Mouse (Mus musculus): ENCODE measurements around the gene Smarcc2. TPM values are rescaled to one million over a fixed set of nuclear protein-coding genes. Genes with fewer than 3 reads are reported as not detected.

The Smarcc2 gene
- polyA plus RNA-seq, 1 experiment = 19.5 TPM

DNA sequence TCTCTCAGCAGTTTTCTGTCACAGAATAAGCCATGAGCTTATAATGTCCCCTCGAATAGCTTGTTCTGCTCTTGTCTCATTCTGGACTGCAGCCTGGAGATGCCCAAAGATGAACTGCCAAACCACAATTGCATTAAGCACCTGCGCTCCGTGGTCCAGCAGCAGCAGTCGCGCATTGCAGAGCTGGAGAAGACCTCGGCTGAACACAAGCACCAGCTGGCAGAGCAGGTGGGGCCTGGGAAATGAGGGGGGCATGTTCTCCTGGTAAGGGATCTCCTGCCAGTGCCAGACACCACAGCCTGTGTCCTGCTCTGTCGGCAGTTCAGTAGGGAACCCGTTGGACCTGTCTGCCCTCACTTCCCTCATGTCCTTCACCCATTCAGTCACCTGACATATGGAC lies 22.7 kb upstream of the Smarcc2 start:
- H3K36me3 ChIP-seq (ENCODE audit: control insufficient read depth) = peaks cover 67% of the 10 kb centered on the region
- H3K27me3 ChIP-seq (ENCODE audit: control insufficient read depth) = no peaks in the 10 kb centered on the region
- H3K4me1 ChIP-seq (ENCODE audit: control insufficient read depth) = no peaks in the 10 kb centered on the region; the same call in 1 of the 2 replicates
- TF ChIP-seq GATA1 (IDR thresholded peaks at IDR 0.05; ENCODE audit: low read length) (no peak), TAL1 (IDR thresholded peaks at IDR 0.05; ENCODE audit: low read length) (no peak)
- H3K4me3 ChIP-seq (replicated peaks) = no peak overlapping the region
- no peaks in the 10 kb centered on the region for H3K9me3 ChIP-seq (ENCODE audit: control insufficient read depth, low read length)

DNA sequence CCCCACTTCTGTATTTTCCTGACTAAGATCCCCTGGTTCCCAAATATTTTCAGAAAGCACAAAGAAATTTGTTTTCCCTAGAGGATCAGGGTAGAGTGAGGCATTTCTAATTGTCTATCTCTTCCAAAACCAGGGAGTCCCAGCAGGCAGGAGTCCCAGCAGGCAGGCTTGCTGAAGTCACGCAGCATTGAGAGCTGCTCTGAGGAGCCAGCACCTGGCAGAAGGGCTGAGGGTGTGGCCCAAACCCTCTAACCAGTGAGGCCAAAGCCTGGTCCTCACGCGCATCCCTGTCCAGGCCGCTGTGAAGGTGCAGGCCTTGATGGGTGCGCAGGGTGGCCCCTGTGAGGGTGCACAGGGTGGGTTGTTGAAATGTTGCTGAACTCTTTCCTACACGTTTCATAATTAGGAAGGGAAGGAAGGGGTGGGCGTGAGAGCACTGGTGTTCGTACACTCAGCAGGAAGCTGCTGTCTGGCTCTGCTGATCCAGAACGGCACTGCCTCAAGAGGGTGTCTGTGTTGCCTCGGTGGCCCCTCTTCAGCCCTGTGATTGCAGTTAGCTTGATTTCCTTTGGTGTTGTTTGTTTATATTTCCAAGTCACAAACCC lies 20.3 kb upstream of the Smarcc2 start:
- no peak overlapping the region for H3K4me3 ChIP-seq (replicated peaks)
- no peaks in the 10 kb centered on the region for H3K27me3 ChIP-seq (ENCODE audit: control insufficient read depth)
- peaks cover 65% of the 10 kb centered on the region for H3K36me3 ChIP-seq (ENCODE audit: control insufficient read depth)
- no peaks in the 10 kb centered on the region for H3K9me3 ChIP-seq (ENCODE audit: control insufficient read depth, low read length)
- no peak for TF ChIP-seq GATA1 (IDR thresholded peaks at IDR 0.05; ENCODE audit: low read length)
- TF ChIP-seq TAL1 (IDR thresholded peaks at IDR 0.05; ENCODE audit: low read length) = no peak
- no peaks in the 10 kb centered on the region; the same call in 1 of the 2 replicates for H3K4me1 ChIP-seq (ENCODE audit: control insufficient read depth)

DNA sequence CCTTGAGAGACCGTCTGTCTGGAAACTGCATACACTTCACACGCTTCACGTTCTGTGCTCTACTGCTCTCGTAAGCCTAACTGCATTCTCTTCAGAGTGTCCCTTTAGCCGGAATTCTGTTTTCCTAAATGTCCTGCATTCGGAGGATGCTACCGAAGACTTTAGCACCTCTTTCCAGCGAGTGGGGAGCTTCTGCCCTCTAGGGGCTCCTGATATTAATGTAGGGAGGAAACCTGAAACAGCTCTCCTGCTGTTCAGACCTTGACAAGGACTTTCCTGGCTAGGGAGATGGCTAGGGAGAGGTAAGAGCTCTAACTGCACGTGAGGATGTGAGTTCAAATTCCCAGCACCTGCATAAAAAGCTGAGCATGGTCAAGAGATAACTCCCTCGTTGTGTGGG lies 18.6 kb upstream of the Smarcc2 start:
- H3K27me3 ChIP-seq (ENCODE audit: control insufficient read depth) = no peaks in the 10 kb centered on the region
- peaks cover 57% of the 10 kb centered on the region for H3K36me3 ChIP-seq (ENCODE audit: control insufficient read depth)
- no peak overlapping the region for H3K4me3 ChIP-seq (replicated peaks)
- no peak for TF ChIP-seq GATA1 (IDR thresholded peaks at IDR 0.05; ENCODE audit: low read length)
- TF ChIP-seq TAL1 (IDR thresholded peaks at IDR 0.05; ENCODE audit: low read length) = no peak
- no peaks in the 10 kb centered on the region for H3K9me3 ChIP-seq (ENCODE audit: control insufficient read depth, low read length)
- no peaks in the 10 kb centered on the region for H3K4me1 ChIP-seq (ENCODE audit: control insufficient read depth)

DNA sequence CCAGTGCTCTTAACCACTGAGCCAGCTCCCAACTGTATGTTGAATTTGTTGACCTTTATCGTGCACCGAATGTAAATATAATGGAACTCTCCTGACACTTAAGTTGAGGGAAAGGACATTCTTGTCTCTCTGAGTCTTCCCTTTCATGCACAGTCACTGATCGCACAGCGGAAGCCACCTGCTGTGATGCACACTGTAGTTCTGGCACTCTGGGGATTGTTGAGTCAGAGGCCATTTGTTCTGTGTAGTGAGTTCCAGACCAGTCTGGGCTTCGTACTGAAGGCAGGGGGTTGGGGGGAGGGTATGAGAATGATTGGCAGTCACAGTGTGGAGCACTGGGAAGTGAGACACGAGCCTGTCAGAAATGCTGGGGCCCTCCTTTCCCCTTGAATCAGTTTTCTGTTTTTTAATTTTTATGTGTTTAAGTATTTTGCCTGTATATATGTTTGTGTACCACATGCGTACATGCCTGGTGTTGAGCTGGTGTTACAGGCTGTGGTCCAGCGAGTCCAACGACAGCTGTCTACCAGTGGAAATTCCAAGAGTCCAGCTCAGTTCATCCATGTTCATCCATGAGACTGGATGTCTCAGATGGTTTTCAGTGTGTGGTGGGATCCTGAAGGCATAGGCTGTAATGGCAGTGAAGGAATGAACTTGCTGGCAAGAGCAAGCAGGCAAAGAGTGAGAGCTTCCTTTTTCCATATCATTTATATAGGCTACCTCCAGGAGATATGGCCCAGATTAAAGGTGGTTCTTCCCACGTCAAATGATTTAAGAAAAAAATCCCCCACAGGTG lies 17.5 kb upstream of the Smarcc2 start:
- peaks cover 46% of the 10 kb centered on the region for H3K36me3 ChIP-seq (ENCODE audit: control insufficient read depth)
- no peaks in the 10 kb centered on the region for H3K4me1 ChIP-seq (ENCODE audit: control insufficient read depth)
- no peak overlapping the region for H3K4me3 ChIP-seq (replicated peaks)
- H3K27me3 ChIP-seq (ENCODE audit: control insufficient read depth) = no peaks in the 10 kb centered on the region
- no peak for TF ChIP-seq GATA1 (IDR thresholded peaks at IDR 0.05; ENCODE audit: low read length)
- TF ChIP-seq TAL1 (IDR thresholded peaks at IDR 0.05; ENCODE audit: low read length) = no peak
- no peaks in the 10 kb centered on the region for H3K9me3 ChIP-seq (ENCODE audit: control insufficient read depth, low read length)

DNA sequence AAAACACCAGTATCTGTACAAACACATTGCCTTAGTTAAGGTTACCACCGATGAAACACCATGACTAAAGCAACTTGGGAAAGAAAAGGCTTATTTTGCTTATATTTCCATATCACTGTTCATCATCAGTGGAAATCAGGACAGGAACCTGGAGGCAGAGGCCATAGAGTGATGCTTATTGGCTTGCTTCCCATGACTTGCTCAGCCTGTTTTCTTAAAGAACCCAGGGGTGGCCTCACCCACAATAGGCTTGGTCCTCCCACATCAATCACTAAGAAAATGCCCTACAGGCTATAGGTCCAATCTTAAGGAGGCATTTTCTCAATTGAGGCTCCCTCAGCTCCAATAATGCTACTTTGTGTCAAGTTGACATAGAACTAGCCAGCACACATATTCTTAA lies 16.3 kb upstream of the Smarcc2 start:
- Histone ChIP-seq H3K36me3 (ENCODE audit: control insufficient read depth) (peaks cover 36% of the 10 kb centered on the region), H3K4me3 (replicated peaks) (no peak overlapping the region), H3K4me1 (ENCODE audit: control insufficient read depth) (no peaks in the 10 kb centered on the region), H3K9me3 (ENCODE audit: control insufficient read depth, low read length) (no peaks in the 10 kb centered on the region), H3K27me3 (ENCODE audit: control insufficient read depth) (no peaks in the 10 kb centered on the region)
- TF ChIP-seq TAL1 (IDR thresholded peaks at IDR 0.05; ENCODE audit: low read length) (no peak), GATA1 (IDR thresholded peaks at IDR 0.05; ENCODE audit: low read length) (no peak)

DNA sequence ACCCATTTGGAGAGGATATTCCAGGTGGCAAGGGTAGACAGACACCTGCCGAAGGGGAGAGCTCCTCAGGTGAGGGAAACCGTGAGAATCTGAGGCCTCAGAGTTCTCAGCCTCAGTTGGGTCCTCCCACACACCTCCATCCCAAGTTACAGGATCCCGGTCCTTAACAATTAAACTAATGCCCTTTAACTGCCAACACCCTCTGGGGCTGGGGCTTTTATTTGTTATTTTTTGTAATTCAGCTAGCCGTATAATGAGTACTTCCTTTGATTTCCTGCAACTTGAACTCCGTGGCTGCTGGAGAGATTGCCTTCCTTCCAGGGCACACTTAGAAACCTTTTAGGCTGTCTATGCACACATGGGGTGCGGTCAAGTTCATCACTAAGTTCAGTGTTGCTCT lies 14.7 kb upstream of the Smarcc2 start:
- peaks cover 22% of the 10 kb centered on the region for H3K36me3 ChIP-seq (ENCODE audit: control insufficient read depth)
- H3K9me3 ChIP-seq (ENCODE audit: control insufficient read depth, low read length) = no peaks in the 10 kb centered on the region
- no peak overlapping the region for H3K4me3 ChIP-seq (replicated peaks)
- H3K27me3 ChIP-seq (ENCODE audit: control insufficient read depth) = no peaks in the 10 kb centered on the region
- H3K4me1 ChIP-seq (ENCODE audit: control insufficient read depth) = no peaks in the 10 kb centered on the region
- TF ChIP-seq TAL1 (IDR thresholded peaks at IDR 0.05; ENCODE audit: low read length) (no peak), GATA1 (IDR thresholded peaks at IDR 0.05; ENCODE audit: low read length) (no peak)

DNA sequence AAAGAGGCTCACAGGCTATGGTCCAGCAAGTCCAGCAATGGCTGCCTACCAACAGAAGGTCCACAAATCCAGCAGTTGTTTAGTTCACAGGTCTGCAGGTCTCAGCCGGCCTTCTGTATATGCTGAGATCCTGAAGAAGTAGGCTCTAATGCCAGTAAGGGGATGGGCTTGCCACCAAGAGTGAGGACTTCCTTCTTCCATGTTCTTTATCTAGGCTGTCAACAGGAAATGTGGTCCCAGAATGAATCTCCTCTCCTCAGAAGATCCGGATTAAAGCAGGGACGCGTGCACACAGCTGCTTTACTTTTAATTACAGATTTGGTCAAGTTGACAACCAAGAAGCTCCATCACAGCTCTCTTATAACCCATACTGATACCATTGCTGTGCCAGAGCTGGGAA lies 13.6 kb upstream of the Smarcc2 start:
- no peak overlapping the region for H3K4me3 ChIP-seq (replicated peaks)
- H3K36me3 ChIP-seq (ENCODE audit: control insufficient read depth) = peaks cover 12% of the 10 kb centered on the region
- TF ChIP-seq TAL1 (IDR thresholded peaks at IDR 0.05; ENCODE audit: low read length) = no peak
- TF ChIP-seq GATA1 (IDR thresholded peaks at IDR 0.05; ENCODE audit: low read length) = no peak
- H3K4me1 ChIP-seq (ENCODE audit: control insufficient read depth) = no peaks in the 10 kb centered on the region
- H3K9me3 ChIP-seq (ENCODE audit: control insufficient read depth, low read length) = no peaks in the 10 kb centered on the region
- no peaks in the 10 kb centered on the region for H3K27me3 ChIP-seq (ENCODE audit: control insufficient read depth)

DNA sequence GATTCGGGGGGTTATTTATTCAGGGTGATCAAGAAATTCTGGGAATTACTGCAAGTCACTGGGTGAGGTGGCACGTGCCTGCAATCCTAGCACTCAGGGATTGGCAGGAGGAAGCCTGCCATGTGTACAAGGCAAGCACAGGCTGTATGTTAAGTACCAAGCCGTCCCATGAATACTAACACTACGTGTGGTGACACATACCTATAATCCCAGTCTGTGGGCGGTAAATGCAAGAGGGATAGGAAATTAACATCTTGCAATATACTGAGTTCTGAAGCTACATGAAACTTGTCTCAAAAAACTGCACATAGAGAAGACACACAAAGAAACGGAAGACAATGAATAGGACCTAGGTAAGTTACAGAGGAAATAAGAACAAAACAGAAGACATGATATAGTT lies 8.0 kb upstream of the Smarcc2 start:
- Histone ChIP-seq H3K4me1 (ENCODE audit: control insufficient read depth) (peaks cover 10% of the 10 kb centered on the region), H3K36me3 (ENCODE audit: control insufficient read depth) (no peaks in the 10 kb centered on the region), H3K9me3 (ENCODE audit: control insufficient read depth, low read length) (no peaks in the 10 kb centered on the region), H3K27me3 (ENCODE audit: control insufficient read depth) (no peaks in the 10 kb centered on the region), H3K4me3 (replicated peaks) (no peak overlapping the region)
- TF ChIP-seq GATA1 (IDR thresholded peaks at IDR 0.05; ENCODE audit: low read length) (no peak), TAL1 (IDR thresholded peaks at IDR 0.05; ENCODE audit: low read length) (no peak)

DNA sequence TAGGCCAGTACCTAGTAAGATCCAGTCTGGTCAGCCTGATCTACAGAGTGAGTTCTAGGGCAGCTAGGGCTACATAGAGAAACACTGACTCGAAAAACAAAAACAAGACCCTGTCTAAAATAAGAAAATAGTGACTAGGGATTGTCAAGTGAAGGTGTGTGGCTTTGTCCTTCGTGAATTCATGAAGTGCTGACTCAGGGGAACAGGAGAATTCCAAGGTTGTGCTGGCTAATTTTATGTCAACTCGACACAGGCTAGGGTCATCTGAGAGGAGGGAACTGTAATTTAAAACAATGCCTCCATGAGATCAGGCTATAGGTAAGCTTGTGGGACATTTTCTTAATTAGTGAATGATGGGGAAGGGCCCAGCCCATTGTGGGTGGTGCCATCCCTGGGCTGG lies 4.6 kb upstream of the Smarcc2 start:
- Histone ChIP-seq H3K27me3 (ENCODE audit: control insufficient read depth) (no peaks in the 10 kb centered on the region), H3K9me3 (ENCODE audit: control insufficient read depth, low read length) (no peaks in the 10 kb centered on the region), H3K36me3 (ENCODE audit: control insufficient read depth) (no peaks in the 10 kb centered on the region), H3K4me3 (replicated peaks) (no peak overlapping the region), H3K4me1 (ENCODE audit: control insufficient read depth) (peaks cover 31% of the 10 kb centered on the region)
- no peak for TF ChIP-seq TAL1 (IDR thresholded peaks at IDR 0.05; ENCODE audit: low read length)
- TF ChIP-seq GATA1 (IDR thresholded peaks at IDR 0.05; ENCODE audit: low read length) = no peak
